Mouse (Mus musculus) stomach, embryonic 15.5 days (tissue): ENCODE measurements at regions not wholly inside any gene's neighbourhood (a gene's known extent, or its start where the extent isn't known, plus 50 kb on each side); places are given as distances from the start of the nearest gene placed in this dataset.
A peak's percentile ranks its signal among the peaks of the same experiment; 100 is the strongest.
"Not testable (repeated sequence)": the region's sequence is repeated elsewhere in the genome, so short reads cannot be mapped to it uniquely, and the experiment has no call there.

Source experiments
- ATAC-seq: fragments of 200-750 bp; cut with Nextera tagmentation; 2 replicates; pipeline ENCODE4 v1.8.0; 2017; ENCODE audit warnings: low read depth, moderate number of reproducible peaks, moderate TSS enrichment; ENCODE audit not compliant: insufficient read depth, low FRiP score
- H3K27ac ChIP-seq: fragments of 300-500 bp; sonication (generic); 2 replicates; pipeline ENCODE4 v1.5.1; 2015; ENCODE audit warnings: mild to moderate bottlenecking, inconsistent platforms
- H3K27me3 ChIP-seq: fragments of 300-500 bp; sonication (generic); replicated peaks from 2 replicates; pipeline ENCODE4 v1.6.1; 2015; ENCODE audit warnings: inconsistent platforms
- H3K36me3 ChIP-seq: fragments of 300-500 bp; sonication (generic); 2 replicates; pipeline ENCODE4 v1.6.1; 2015; ENCODE audit warnings: inconsistent platforms
- H3K4me1 ChIP-seq: fragments of 300-500 bp; sonication (generic); 2 replicates; pipeline ENCODE4 v1.6.1; 2015; ENCODE audit warnings: inconsistent platforms
- H3K4me2 ChIP-seq: fragments of 300-500 bp; sonication (generic); 2 replicates; pipeline ENCODE4 v1.6.1; 2015; ENCODE audit warnings: mild to moderate bottlenecking, inconsistent platforms
- H3K4me3 ChIP-seq: fragments of 300-500 bp; sonication (generic); replicated peaks from 2 replicates; pipeline ENCODE4 v1.5.1; 2015; ENCODE audit warnings: inconsistent platforms
- H3K9ac ChIP-seq: fragments of 300-500 bp; sonication (generic); 2 replicates; pipeline ENCODE4 v1.6.1; 2015; ENCODE audit warnings: inconsistent platforms
- H3K9me3 ChIP-seq: fragments of 300-500 bp; sonication (generic); 2 replicates; pipeline ENCODE4 v1.6.1; 2016; ENCODE audit warnings: inconsistent platforms
- WGBS: fragments of 180-500 bp; shearing (Covaris S2); methylation state at CpG from one replicate; pipeline ENCODE4 v1.1.7; 2015; 5-methylcytosine and 5-hydroxymethylcytosine counted together

- H3K27ac ChIP-seq = no peak overlapping the region
- no peak for ATAC-seq
- H3K27me3 ChIP-seq = no peaks in the 10 kb centered on the region
- H3K36me3 ChIP-seq = no peaks in the 10 kb centered on the region
- H3K4me2 ChIP-seq = no peak overlapping the region
- no peaks in the 10 kb centered on the region for H3K4me1 ChIP-seq
- H3K9me3 ChIP-seq = no peaks in the 10 kb centered on the region
- no peak overlapping the region for H3K9ac ChIP-seq
- H3K4me3 ChIP-seq = no peak overlapping the region
Observed at GRCm38 (mm10) chr1:94582526-94582925, 530.2 kb upstream of the Pdcd1 start.

GRCm38 (mm10) chr1:94581650-94582405 is 529.5 kb upstream of the Pdcd1 start:
- no peak; the same call in 1 of the 2 replicates for ATAC-seq
- Histone ChIP-seq H3K4me3 (no peak overlapping the region), H3K27ac (no peak overlapping the region), H3K4me2 (no peak overlapping the region), H3K9ac (no peak overlapping the region), H3K9me3 (no peaks in the 10 kb centered on the region), H3K27me3 (no peaks in the 10 kb centered on the region), H3K4me1 (no peaks in the 10 kb centered on the region), H3K36me3 (no peaks in the 10 kb centered on the region)
- WGBS = 28% methylated on average over 4 of the region's 4 CpGs

- 75% methylated on average over 4 of the region's 4 CpGs for WGBS
- H3K27me3 ChIP-seq = no peaks in the 10 kb centered on the region
Observed at GRCm38 (mm10) chr1:94532773-94533541, 480.6 kb upstream of the Pdcd1 start.

GRCm38 (mm10) chr1:94504080-94504520 is 451.7 kb upstream of the Pdcd1 start:
- no peaks in the 10 kb centered on the region for H3K27me3 ChIP-seq
- 22% methylated on average over 4 of the region's 4 CpGs for WGBS
- ATAC-seq = no peak
- no peak overlapping the region for H3K9ac ChIP-seq
- no peak overlapping the region for H3K4me2 ChIP-seq
- no peaks in the 10 kb centered on the region for H3K9me3 ChIP-seq
- no peak overlapping the region for H3K4me3 ChIP-seq
- no peaks in the 10 kb centered on the region for H3K4me1 ChIP-seq
- no peak overlapping the region for H3K27ac ChIP-seq
- no peaks in the 10 kb centered on the region for H3K36me3 ChIP-seq

More at GRCm38 (mm10) chr1:94532773-94533541, 480.6 kb upstream of the Pdcd1 start:
- Histone ChIP-seq H3K27ac (no peak overlapping the region), H3K36me3 (no peaks in the 10 kb centered on the region), H3K4me2 (no peak overlapping the region), H3K4me3 (no peak overlapping the region), H3K9ac (no peak overlapping the region), H3K4me1 (no peaks in the 10 kb centered on the region), H3K9me3 (no peaks in the 10 kb centered on the region)
- no peak for ATAC-seq

- Histone ChIP-seq H3K4me1 (no peaks in the 10 kb centered on the region), H3K9me3 (no peaks in the 10 kb centered on the region), H3K4me3 (no peak overlapping the region), H3K27me3 (no peaks in the 10 kb centered on the region), H3K27ac (no peak overlapping the region), H3K9ac (no peak overlapping the region), H3K4me2 (no peak overlapping the region), H3K36me3 (no peaks in the 10 kb centered on the region)
- ATAC-seq = no peak
- 48% methylated on average over 6 of the region's 6 CpGs for WGBS
Observed at GRCm38 (mm10) chr1:94503379-94504079, 451.2 kb upstream of the Pdcd1 start.

- H3K9me3 ChIP-seq = no peaks in the 10 kb centered on the region
- H3K4me2 ChIP-seq = no peak overlapping the region
- no peaks in the 10 kb centered on the region for H3K4me1 ChIP-seq
Observed at GRCm38 (mm10) chr1:94502066-94502861, 449.9 kb upstream of the Pdcd1 start.

GRCm38 (mm10) chr1:94496992-94497391 is 444.6 kb upstream of the Pdcd1 start:
- H3K36me3 ChIP-seq = no peaks in the 10 kb centered on the region
- ATAC-seq = no peak
- no peaks in the 10 kb centered on the region for H3K4me1 ChIP-seq
- no peak overlapping the region for H3K27ac ChIP-seq
- no peak overlapping the region for H3K4me2 ChIP-seq
- H3K27me3 ChIP-seq = no peaks in the 10 kb centered on the region
- H3K9ac ChIP-seq = no peak overlapping the region
- H3K9me3 ChIP-seq = no peaks in the 10 kb centered on the region
- no peak overlapping the region for H3K4me3 ChIP-seq
- WGBS = 93% methylated on average over 2 of the region's 2 CpGs

More at GRCm38 (mm10) chr1:94502066-94502861, 449.9 kb upstream of the Pdcd1 start:
- ATAC-seq = no peak
- H3K27ac ChIP-seq = no peak overlapping the region
- no peak overlapping the region for H3K4me3 ChIP-seq
- 32% methylated on average over 6 of the region's 6 CpGs for WGBS
- no peaks in the 10 kb centered on the region for H3K36me3 ChIP-seq
- no peak overlapping the region for H3K9ac ChIP-seq
- no peaks in the 10 kb centered on the region for H3K27me3 ChIP-seq

GRCm38 (mm10) chr1:94496341-94496740 is 444.0 kb upstream of the Pdcd1 start:
- Histone ChIP-seq H3K9ac (no peak overlapping the region), H3K4me1 (no peaks in the 10 kb centered on the region), H3K27me3 (no peaks in the 10 kb centered on the region), H3K4me2 (no peak overlapping the region), H3K9me3 (no peaks in the 10 kb centered on the region), H3K36me3 (no peaks in the 10 kb centered on the region), H3K27ac (no peak overlapping the region), H3K4me3 (no peak overlapping the region)
- no peak for ATAC-seq
- 87% methylated on average over 3 of the region's 3 CpGs for WGBS

- H3K4me3 ChIP-seq = no peak overlapping the region
- no peaks in the 10 kb centered on the region for H3K4me1 ChIP-seq
- WGBS = 72% methylated on average over 3 of the region's 3 CpGs
- no peaks in the 10 kb centered on the region for H3K27me3 ChIP-seq
- H3K27ac ChIP-seq = no peak overlapping the region
- no peak for ATAC-seq
- no peaks in the 10 kb centered on the region for H3K36me3 ChIP-seq
- H3K9ac ChIP-seq = no peak overlapping the region
- H3K9me3 ChIP-seq = no peaks in the 10 kb centered on the region
- H3K4me2 ChIP-seq = no peak overlapping the region
Observed at GRCm38 (mm10) chr1:94487062-94487461, 434.7 kb upstream of the Pdcd1 start.

- H3K4me1 ChIP-seq, H3K27me3 ChIP-seq: not testable (repeated sequence)
Observed at GRCm38 (mm10) chr1:94469834-94470233, 417.5 kb upstream of the Pdcd1 start.

GRCm38 (mm10) chr1:94423731-94424130 is 371.4 kb upstream of the Pdcd1 start:
- ATAC-seq = no peak

More at GRCm38 (mm10) chr1:94469834-94470233, 417.5 kb upstream of the Pdcd1 start:
- H3K4me3 ChIP-seq, H3K4me2 ChIP-seq, H3K9ac ChIP-seq, H3K36me3 ChIP-seq, H3K9me3 ChIP-seq, H3K27ac ChIP-seq: not testable (repeated sequence)
- peak; percentile 97 for ATAC-seq
- WGBS = 97% methylated on average over 18 of the region's 18 CpGs

More at GRCm38 (mm10) chr1:94423731-94424130, 371.4 kb upstream of the Pdcd1 start:
- Histone ChIP-seq H3K4me1 (no peaks in the 10 kb centered on the region), H3K4me2 (no peak overlapping the region), H3K36me3 (no peaks in the 10 kb centered on the region), H3K27me3 (no peaks in the 10 kb centered on the region), H3K9me3 (no peaks in the 10 kb centered on the region), H3K27ac (no peak overlapping the region), H3K9ac (no peak overlapping the region), H3K4me3 (no peak overlapping the region)
- 87% methylated on average over 2 of the region's 2 CpGs for WGBS
